Mouse (Mus musculus) spleen, postnatal 0 days (tissue): ENCODE results near the gene Cad. TPM values are rescaled to one million over a fixed set of nuclear protein-coding genes. Genes with fewer than 3 reads are reported as not detected.

Experiments
- polyA plus RNA-seq: library from polyadenylated mRNA; unstranded; fragments of >200 nt; fragmentation: Nextera tagmentation; extraction: Ambion mirVana; gene quantifications from 2 replicates; pipeline ENCODE4 v1.2.1, GENCODE M21; 2015

Gene Cad
- 13.9 and 14.0 TPM in 2 replicates for polyA plus RNA-seq

DNA sequence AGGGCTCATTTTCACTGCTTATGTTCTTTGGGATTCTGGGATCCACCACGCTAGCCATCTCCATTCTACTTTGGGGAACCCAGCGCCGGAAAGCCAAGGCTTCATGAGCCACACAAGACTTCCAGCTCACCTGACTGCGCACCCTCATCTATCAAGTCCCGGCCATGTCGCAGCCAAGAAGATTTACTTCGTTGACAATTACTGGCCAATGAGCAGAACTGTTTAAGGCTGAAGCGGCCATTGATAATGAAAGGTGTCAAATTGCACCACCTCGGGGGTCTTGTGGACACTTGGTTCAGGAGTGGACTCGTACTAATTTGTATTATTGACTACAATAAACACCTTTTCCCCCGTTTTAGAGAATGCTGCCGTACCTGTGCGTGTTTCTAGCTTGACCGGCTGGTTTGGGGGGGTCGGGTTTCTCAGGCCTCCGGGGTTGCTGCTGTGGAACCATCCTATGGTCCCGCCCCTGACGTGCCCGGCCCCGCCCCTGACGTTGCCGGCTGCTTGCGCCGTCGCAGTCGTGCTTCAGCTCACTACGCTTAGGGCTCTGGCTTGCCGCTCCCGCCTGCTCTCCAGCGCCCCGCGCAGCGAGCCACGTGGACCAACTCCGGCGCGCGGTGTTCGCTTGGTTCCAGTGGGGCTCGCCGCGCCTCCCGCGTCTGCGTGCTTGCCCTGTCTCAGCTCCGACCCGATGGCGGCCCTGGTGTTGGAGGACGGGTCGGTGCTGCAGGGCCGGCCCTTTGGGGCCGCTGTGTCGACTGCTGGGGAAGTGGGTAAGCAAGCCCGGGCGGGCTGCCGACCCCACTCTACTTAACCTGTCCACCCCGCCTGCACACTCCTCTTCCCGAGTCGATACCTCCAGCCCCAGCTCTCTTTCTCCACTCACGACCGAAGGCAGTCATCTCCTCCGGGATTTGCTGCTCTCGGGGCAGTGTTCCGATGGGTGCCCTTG, at the start of gene Cad:
Cad (plus strand) TSS at position 520 of the 955 bp plus-strand sequence.

DNA sequence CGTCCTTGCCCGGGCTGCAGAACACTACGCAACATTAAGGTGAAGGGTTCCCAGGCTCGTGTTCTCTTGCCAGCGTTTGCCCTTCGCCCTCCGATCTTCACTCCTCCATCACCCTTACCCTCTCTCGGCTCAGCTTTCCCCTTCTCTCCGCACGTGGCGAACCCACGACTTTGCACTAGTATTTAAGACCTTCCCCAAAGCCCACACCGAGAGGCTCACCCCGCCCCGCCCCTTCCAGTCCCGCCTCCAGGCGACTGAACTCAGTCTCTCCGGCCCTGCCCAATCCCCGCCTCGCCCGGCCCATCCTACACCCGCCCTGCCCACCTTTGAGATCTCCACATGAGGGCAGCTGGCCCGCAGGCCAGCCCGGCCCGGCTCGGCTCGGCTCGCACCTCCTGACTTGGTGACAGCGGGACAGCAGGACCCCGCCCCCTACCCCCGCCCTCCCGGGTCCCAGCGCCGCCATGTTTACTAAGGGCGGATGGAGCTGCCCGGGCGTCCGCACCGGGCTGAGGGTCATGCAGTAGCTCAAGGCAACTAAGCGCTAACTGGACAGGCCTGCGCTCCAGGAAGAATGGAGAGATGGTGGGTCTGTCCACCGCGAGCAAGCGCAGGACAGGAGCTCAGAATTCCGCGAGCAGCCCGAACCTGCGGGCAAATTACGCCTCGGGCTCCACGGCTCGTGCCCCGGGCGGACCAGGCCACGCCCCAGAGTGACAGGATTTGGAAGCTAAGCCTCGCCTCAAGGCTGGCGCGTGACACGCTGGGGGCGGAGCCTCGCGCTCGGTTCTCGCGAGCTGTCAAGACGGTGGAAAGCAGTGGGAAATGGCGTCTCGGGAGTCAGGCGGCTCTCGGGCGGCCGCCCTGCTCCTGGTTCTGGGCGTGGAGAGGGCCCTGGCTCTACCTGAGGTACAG, 6.5 kb upstream of the Cad start, which contains the start of gene Atraid:
Atraid (plus strand) TSS at position 465 of the 915 bp plus-strand sequence.

DNA sequence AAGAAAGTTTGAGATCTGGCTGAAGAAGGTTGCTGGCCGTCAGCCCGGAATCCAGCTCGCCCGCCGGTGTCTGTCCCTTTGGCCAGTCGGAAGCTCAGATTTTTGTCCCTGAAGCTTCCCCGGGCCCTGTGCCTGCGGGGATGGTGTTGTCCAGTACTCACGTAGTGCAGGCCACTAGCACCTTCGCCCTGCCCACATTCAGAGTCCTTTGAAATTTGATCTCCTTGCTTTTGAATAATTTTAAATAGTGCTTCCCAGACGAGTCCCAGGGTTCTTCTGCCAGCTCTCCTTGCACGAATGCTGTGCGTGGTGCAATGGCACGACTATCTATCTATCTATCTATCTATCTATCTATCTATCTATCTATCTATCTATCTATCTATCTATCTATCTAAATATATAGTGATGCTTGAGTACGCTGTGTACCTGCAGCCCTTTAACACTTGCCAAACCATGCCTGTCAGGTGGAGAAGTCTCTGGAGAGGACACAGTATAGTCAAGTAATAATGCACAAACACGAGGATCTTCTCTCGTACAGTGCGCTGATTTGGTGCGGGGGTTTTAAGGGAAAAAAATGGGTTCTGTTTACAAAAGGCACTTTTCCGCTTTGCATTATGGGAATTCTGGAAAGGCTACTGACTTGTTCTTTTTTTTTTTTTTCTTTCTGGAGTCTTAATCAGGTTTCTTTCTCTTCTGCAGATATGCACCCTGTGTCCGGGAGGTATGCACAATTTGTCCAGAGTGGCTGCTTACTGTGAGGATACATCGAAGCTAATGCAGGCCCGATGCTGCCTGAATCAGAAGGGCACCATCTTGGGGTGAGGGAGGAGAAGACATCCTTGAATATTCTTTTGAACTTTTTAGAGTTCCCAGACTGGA, 5.6 kb upstream of the Cad start, which contains the start of gene Slc5a6:
Slc5a6 (minus strand) TSS at position 162 of the 879 bp plus-strand sequence.

DNA sequence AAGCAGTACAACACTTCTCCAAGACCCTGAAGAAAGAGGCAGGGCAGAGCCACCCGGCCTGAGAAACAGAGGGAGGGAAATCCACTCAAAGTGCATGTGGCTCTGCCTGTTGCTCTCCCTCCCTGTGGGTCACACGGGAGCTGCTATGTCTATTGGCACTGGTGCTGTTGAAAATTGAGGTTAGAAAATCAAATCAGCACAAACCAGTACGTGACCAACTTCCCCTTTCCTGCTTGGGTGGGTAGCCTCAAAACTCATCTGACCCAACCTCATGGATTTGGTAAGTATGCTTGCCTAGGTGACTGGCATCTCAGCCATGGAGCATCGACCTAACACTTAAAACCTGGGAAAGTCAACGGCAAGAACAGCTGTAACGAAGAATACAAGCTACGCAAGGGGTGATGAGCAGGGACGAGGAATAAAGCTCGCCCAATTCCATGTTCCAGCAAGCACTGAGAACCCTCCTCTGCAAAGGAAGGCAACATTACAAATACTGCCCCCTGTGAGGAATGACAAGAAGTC, 51.3 kb downstream of the Cad start, which contains the start of gene Dnajc5g:
Dnajc5g (plus strand) TSS at position 472 of the 522 bp plus-strand sequence.

GRCm38 (mm10) chr5:31108000-31108490, 53.5 kb downstream of the Cad start, which contains the start of gene Slc30a3:
Gene Slc30a3 (minus strand): TSS chr5:31108237.

DNA sequence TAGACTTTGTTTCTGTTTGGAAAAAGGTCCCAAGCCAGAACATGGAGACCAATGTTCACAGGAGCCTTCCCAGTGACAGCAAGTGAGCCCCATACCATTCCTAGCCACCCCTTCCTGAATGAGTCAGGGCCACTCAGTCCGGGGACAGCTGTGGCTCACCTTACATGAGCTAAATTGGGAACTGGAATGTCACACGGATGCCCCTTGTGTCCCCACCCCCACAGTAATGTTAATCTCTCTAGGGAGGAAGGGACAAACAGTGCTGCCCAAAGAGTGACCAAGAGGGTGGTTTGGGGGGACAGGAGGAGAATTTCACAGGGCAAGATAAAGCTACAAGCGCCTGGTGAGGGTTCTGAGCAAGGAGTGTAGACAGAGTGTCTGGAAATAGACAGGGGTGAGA, 61.8 kb downstream of the Cad start, which contains the start of gene Trim54:
Trim54 (plus strand) TSS at position 359 of the 400 bp plus-strand sequence.

Other genes with a start within 250 kb of the Cad start
- 3.3 and 4.7 TPM in 2 replicates for gene Mapre3, start 240.1 kb upstream of the Cad start, polyA plus RNA-seq
- gene Tmem214, start 186.8 kb upstream of the Cad start, polyA plus RNA-seq: 23.9 and 27.9 TPM in 2 replicates
- 4.5 and 6.0 TPM in 2 replicates for gene Agbl5, start 166.1 kb upstream of the Cad start, polyA plus RNA-seq
- gene Ost4, start 147.0 kb upstream of the Cad start, polyA plus RNA-seq: 368 TPM in 2 replicates
- 90.2 and 121 TPM in 2 replicates for gene Emilin1, start 141.4 kb upstream of the Cad start, polyA plus RNA-seq
- 40.3 and 50.8 TPM in 2 replicates for gene Khk, start 133.3 kb upstream of the Cad start, polyA plus RNA-seq
- gene Cgref1, start 109.2 kb upstream of the Cad start, polyA plus RNA-seq: 0.46 and 0.78 TPM in 2 replicates
- gene Preb, start 94.4 kb upstream of the Cad start, polyA plus RNA-seq: 80.8 and 94.5 TPM in 2 replicates
- 0.67 and 0.78 TPM in 2 replicates for gene Tcf23, start 86.1 kb upstream of the Cad start, polyA plus RNA-seq
- 82.7 and 102 TPM in 2 replicates for gene Atraid, start 6.5 kb upstream of the Cad start, polyA plus RNA-seq
- gene Slc5a6, start 5.9 kb upstream of the Cad start, polyA plus RNA-seq: 2.3 and 3.0 TPM in 2 replicates
- gene Dnajc5g, start 51.5 kb downstream of the Cad start, polyA plus RNA-seq: not detected in 2 replicates
- not detected in 2 replicates for gene Slc30a3, start 53.5 kb downstream of the Cad start, polyA plus RNA-seq
- gene Trim54, start 61.9 kb downstream of the Cad start, polyA plus RNA-seq: not detected in 2 replicates
- not detected in 2 replicates for gene Ucn, start 84.0 kb downstream of the Cad start, polyA plus RNA-seq
- gene Mpv17, start 99.5 kb downstream of the Cad start, polyA plus RNA-seq: 18.6 and 23.3 TPM in 2 replicates
- 0.81 and 1.0 TPM in 2 replicates for gene Gm29609, start 125.1 kb downstream of the Cad start, polyA plus RNA-seq
- gene Gtf3c2, start 125.4 kb downstream of the Cad start, polyA plus RNA-seq: 32.6 and 32.8 TPM in 2 replicates
- gene Snx17, start 138.4 kb downstream of the Cad start, polyA plus RNA-seq: 59.4 and 66.3 TPM in 2 replicates
- 50.9 and 53.3 TPM in 2 replicates for gene Eif2b4, start 138.7 kb downstream of the Cad start, polyA plus RNA-seq
- gene Zfp513, start 147.5 kb downstream of the Cad start, polyA plus RNA-seq: 3.3 and 3.5 TPM in 2 replicates
- 120 and 133 TPM in 2 replicates for gene Ppm1g, start 165.9 kb downstream of the Cad start, polyA plus RNA-seq
- gene Nrbp1, start 186.1 kb downstream of the Cad start, polyA plus RNA-seq: 54.5 and 67.5 TPM in 2 replicates
- gene Gm9970, start 186.5 kb downstream of the Cad start, polyA plus RNA-seq: 0.42 and 0.48 TPM in 2 replicates
- gene Krtcap3, start 196.9 kb downstream of the Cad start, polyA plus RNA-seq: 6.8 and 10.3 TPM in 2 replicates
- gene Ift172, start 236.3 kb downstream of the Cad start, polyA plus RNA-seq: 6.0 and 6.3 TPM in 2 replicates
- gene Fndc4, start 241.3 kb downstream of the Cad start, polyA plus RNA-seq: 6.5 and 6.7 TPM in 2 replicates
- 0.18 TPM in 1 of 2 replicates, not detected in the other for gene Gckr, start 242.7 kb downstream of the Cad start, polyA plus RNA-seq